Mouse (Mus musculus) forebrain, embryonic 11.5 days (tissue): ENCODE measurements around the gene Bcl2. TPM values are rescaled to one million over a fixed set of nuclear protein-coding genes. Genes with fewer than 3 reads are reported as not detected.
"Not testable (repeated sequence)": the region's sequence is repeated elsewhere in the genome, so short reads cannot be mapped to it uniquely, and the experiment has no call there.

Experiments used
- ATAC-seq: fragments of 200-750 bp; cut with Nextera tagmentation; replicated peaks from 2 replicates; pipeline ENCODE4 v1.8.0; 2017; ENCODE audit warnings: moderate TSS enrichment; ENCODE audit not compliant: low FRiP score
- DNase-seq: peaks from one replicate; pipeline ENCODE4 v3.0.0-alpha.2; 2017; ENCODE audit warnings: low spot score
- H3K27ac ChIP-seq: fragments of 300-500 bp; sonication (generic); 2 replicates; pipeline ENCODE4 v1.5.1; 2014; ENCODE audit warnings: low read depth, low read length
- H3K27me3 ChIP-seq: fragments of 300-500 bp; sonication (generic); 2 replicates; pipeline ENCODE4 v1.6.1; 2014; ENCODE audit warnings: mild to moderate bottlenecking, low read length, mixed read lengths; ENCODE audit not compliant: control insufficient read depth, insufficient read depth
- H3K36me3 ChIP-seq: fragments of 300-500 bp; sonication (generic); 2 replicates; pipeline ENCODE4 v1.6.1; 2014; ENCODE audit warnings: mild to moderate bottlenecking, low read length, moderate library complexity, mixed read lengths; ENCODE audit not compliant: control insufficient read depth, insufficient read depth
- H3K4me1 ChIP-seq: fragments of 300-500 bp; sonication (generic); replicated peaks from 2 replicates; pipeline ENCODE4 v1.6.1; 2014; ENCODE audit warnings: low read length, mixed read lengths; ENCODE audit not compliant: control insufficient read depth, insufficient read depth
- H3K4me2 ChIP-seq: fragments of 300-500 bp; sonication (generic); 2 replicates; pipeline ENCODE4 v1.6.1; 2014; ENCODE audit warnings: low read depth, mild to moderate bottlenecking, low read length, moderate library complexity, mixed read lengths; ENCODE audit not compliant: severe bottlenecking
- H3K4me3 ChIP-seq: fragments of 300-500 bp; sonication (generic); 2 replicates; pipeline ENCODE4 v1.5.1; 2014; ENCODE audit warnings: low read depth, low read length
- H3K9ac ChIP-seq: fragments of 300-500 bp; sonication (generic); 2 replicates; pipeline ENCODE4 v1.6.1; 2014; ENCODE audit warnings: low read length
- H3K9me3 ChIP-seq: fragments of 300-500 bp; sonication (generic); 2 replicates; pipeline ENCODE4 v1.6.1; 2016; ENCODE audit warnings: low read length, mixed read lengths; ENCODE audit not compliant: control insufficient read depth
- WGBS: fragments of 180-500 bp; shearing (Covaris S2); extraction: QIAGEN DNeasy Blood & Tissue Kit; methylation state at CpG from one replicate; pipeline ENCODE4 v1.1.7; 2014; 5-methylcytosine and 5-hydroxymethylcytosine counted together
- polyA plus RNA-seq: library from polyadenylated mRNA; unstranded; fragments of >200 nt; fragmentation: Nextera tagmentation; extraction: Ambion mirVana; gene quantifications from 2 replicates; pipeline ENCODE4 v1.2.1, GENCODE M21; 2014

The Bcl2 gene
- polyA plus RNA-seq, 1 experiment from 2014 or later = 6.9 TPM

DNA sequence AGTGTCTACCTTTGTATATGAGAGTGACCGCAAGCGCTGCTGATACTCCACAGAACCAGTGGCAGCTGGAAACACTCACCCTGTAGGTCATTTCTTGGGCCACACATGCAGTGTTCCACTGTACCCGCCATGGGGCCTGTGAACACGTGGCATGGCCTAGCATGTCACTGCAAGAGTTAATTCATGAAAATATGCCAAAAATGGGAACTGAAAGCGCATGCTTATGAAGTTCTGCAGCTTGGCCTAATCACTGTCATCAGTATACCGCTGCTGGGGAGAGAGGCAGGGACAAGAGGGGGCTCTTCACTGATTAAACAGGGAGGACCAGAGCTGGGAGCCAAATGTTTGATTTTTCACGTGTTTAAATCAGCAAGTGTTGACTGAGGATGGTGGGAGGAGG is 161.2 kb downstream of the Bcl2 start:
- WGBS = 85% methylated on average over 7 of the region's 7 CpGs
- no peaks in the 10 kb centered on the region for H3K36me3 ChIP-seq
- no peaks in the 10 kb centered on the region for H3K4me1 ChIP-seq
- no peaks in the 10 kb centered on the region for H3K9me3 ChIP-seq
- H3K27me3 ChIP-seq = no peaks in the 10 kb centered on the region
- no peak overlapping the region for H3K27ac ChIP-seq
- H3K4me2 ChIP-seq = no peak overlapping the region
- H3K4me3 ChIP-seq = no peak overlapping the region
- no peak overlapping the region for H3K9ac ChIP-seq
- no peak for ATAC-seq
- no peak for DNase-seq

DNA sequence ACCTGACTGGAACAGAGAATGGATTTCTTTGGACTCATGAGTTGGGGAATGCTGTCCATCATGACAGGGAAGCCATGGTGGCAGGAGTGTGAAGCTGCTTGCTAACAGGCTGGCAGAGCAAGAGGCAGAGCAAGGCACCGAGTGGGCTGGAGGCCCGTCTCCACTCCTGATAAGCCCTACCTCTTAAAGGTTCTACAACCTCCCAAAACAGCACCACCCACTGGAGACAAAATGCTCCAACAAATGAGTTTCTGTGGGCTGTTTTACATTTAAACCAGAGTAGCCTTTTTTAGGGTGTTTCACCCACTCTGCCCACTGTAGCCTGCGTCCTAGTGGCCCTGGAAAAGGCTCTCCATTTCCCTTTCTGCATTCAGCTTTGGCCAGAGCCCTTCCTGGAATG is 163.5 kb downstream of the Bcl2 start:
- Histone ChIP-seq H3K27me3 (no peaks in the 10 kb centered on the region), H3K9ac (no peak overlapping the region), H3K36me3 (no peaks in the 10 kb centered on the region), H3K4me1 (no peaks in the 10 kb centered on the region), H3K4me2 (no peak overlapping the region), H3K9me3 (no peaks in the 10 kb centered on the region), H3K27ac (no peak overlapping the region), H3K4me3 (no peak overlapping the region)
- ATAC-seq (no peak), DNase-seq (no peak)
- 87% methylated on average over 3 of the region's 3 CpGs for WGBS

DNA sequence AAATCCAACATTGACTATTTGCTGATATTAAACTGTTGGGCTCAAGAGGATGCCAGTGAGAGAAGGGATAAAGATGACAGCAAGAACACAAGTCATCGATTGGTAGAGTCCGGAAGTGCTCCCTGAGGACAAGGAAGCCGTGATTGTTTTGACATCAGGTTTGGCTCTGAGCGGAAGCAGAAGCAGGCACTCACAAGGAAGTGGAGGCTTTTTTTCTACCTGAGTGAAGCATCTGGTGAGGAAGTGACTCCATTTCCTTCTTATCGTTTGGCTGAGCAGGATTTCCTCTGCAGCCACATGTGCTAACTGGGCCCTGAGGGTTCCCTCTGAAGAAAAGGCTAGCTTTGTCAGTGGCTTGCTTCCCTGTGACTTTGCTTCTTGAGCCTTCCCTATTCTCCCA is 165.0 kb downstream of the Bcl2 start:
- 88% methylated on average over 5 of the region's 5 CpGs for WGBS

DNA sequence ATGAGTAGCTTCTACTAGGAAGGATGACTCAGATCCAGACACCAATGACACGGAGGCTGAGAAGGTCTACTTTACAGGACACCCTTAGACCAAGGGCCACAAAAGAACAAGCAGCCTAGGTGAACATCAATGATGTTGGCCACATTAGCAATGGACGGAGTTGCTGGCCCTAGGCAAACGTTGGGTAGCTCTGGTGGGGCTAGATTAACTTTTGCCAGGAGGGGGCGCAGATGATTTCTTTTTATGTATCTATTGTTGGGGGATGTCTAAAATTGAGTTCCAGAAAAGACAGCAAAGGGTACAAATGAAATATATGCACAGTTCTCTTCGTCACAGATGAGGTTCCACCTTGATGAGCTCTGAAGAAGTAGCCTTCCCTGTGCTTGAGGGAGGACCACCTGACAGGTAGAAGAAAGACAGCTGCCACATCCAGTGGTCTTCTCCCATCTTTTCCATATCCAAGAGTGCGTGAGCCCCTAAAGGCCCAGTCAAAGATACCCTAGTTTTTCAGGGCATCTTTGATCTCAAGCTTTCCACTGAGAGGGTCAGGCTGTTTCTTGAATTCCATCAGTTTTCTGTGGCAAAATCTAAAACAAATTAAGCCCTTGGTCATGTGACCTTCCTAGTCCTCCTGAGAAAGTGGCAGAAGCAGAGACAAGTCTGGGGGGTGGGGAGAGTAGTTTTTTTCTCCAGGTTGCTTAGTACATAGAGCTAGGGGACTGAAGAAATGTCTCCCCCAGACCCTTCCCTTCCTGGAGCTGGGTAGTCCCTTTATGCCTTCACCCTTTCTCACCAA is 169.1 kb downstream of the Bcl2 start:
- no peak for ATAC-seq
- Histone ChIP-seq H3K9ac (no peak overlapping the region), H3K4me3 (no peak overlapping the region), H3K4me1 (no peaks in the 10 kb centered on the region), H3K27me3 (no peaks in the 10 kb centered on the region), H3K27ac (no peak overlapping the region), H3K36me3 (no peaks in the 10 kb centered on the region), H3K4me2 (no peak overlapping the region), H3K9me3 (no peaks in the 10 kb centered on the region)
- 75% methylated on average over 6 of the region's 6 CpGs for WGBS
- no peak for DNase-seq

More for the DNA sequence above, 165.0 kb downstream of the Bcl2 start:
- no peaks in the 10 kb centered on the region for H3K36me3 ChIP-seq
- no peak overlapping the region for H3K4me2 ChIP-seq
- H3K27ac ChIP-seq = no peak overlapping the region
- no peaks in the 10 kb centered on the region for H3K9me3 ChIP-seq
- ATAC-seq (no peak), DNase-seq (no peak)
- H3K4me3 ChIP-seq = no peak overlapping the region
- no peaks in the 10 kb centered on the region for H3K4me1 ChIP-seq
- no peak overlapping the region for H3K9ac ChIP-seq
- H3K27me3 ChIP-seq = no peaks in the 10 kb centered on the region

DNA sequence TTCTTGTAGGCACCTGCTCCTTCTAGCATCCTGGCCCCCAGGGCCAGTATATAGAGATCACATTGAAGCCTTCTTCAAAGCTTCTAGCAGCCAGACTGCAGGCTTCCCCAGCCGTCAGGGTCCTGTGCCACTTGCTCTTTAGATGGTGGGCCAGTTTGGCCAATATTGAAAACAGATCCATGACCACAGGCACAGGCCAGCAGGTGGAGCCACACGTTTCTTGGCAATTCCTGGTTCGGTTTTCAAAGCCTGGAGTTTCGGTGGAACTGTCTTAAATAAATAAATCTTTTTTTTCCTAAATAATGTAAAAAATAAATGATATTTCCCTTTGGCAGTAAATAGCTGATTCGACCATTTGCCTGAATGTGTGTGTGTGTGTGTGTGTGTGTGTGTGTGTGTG is 171.3 kb downstream of the Bcl2 start:
- DNase-seq = no peak
- no peak overlapping the region for H3K4me2 ChIP-seq
- no peak overlapping the region for H3K27ac ChIP-seq
- no peaks in the 10 kb centered on the region for H3K27me3 ChIP-seq
- WGBS = 42% methylated on average over 5 of the region's 5 CpGs
- no peak overlapping the region for H3K9ac ChIP-seq
- no peak for ATAC-seq
- H3K4me3 ChIP-seq = no peak overlapping the region
- H3K36me3 ChIP-seq = no peaks in the 10 kb centered on the region
- H3K4me1 ChIP-seq = no peaks in the 10 kb centered on the region
- H3K9me3 ChIP-seq = no peaks in the 10 kb centered on the region

DNA sequence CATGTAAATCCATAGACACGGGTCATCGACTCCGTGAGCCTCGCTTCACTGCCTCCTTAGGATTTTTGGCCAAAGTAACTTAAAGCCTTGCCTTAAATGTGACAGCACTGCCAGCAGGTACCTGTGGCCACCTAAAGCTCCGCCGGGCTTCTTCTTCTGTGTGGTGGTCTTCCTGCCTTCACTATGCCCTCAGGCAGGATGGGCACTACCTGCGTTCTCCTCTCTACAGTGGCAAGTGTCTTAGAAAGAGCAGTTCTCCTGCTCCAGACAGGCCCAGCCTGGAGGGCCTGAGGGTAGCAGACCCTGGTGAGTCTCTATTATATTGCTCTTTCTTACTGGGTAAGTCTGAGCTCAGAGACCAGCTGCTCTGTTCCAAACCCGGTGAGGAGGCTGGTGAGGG is 172.2 kb downstream of the Bcl2 start:
- H3K27me3 ChIP-seq = no peaks in the 10 kb centered on the region
- no peaks in the 10 kb centered on the region for H3K4me1 ChIP-seq
- ATAC-seq = no peak
- DNase-seq = no peak
- H3K9me3 ChIP-seq = no peaks in the 10 kb centered on the region
- 79% methylated on average over 8 of the region's 8 CpGs for WGBS
- no peak overlapping the region for H3K4me2 ChIP-seq
- no peak overlapping the region for H3K4me3 ChIP-seq
- no peaks in the 10 kb centered on the region for H3K36me3 ChIP-seq
- no peak overlapping the region for H3K9ac ChIP-seq
- no peak overlapping the region for H3K27ac ChIP-seq

DNA sequence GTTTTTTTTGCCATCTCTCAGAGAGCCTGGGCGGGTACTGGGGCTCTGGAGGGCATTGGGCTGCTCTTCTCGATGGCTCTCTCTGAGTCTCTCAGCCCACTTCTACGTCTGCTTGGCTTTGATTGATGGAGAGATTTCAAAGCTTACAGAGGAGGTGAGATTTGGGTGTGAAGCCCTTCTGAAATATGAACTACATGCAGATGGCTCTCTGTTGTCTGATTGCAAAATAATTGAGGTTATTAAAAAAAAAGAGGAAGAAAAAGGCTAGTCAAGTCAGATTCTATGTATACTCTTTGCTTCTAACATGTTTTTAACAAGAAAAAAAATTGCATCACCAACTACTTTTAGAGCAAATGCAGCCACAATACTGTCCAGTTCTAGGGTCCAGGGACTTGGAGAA is 173.9 kb downstream of the Bcl2 start:
- Histone ChIP-seq H3K27me3 (no peaks in the 10 kb centered on the region), H3K36me3 (no peaks in the 10 kb centered on the region), H3K9me3 (no peaks in the 10 kb centered on the region), H3K4me1 (no peaks in the 10 kb centered on the region), H3K9ac (no peak overlapping the region), H3K27ac (no peak overlapping the region), H3K4me2 (no peak overlapping the region), H3K4me3 (no peak overlapping the region)
- WGBS = 79% methylated on average over 3 of the region's 3 CpGs
- DNase-seq = no peak
- no peak for ATAC-seq

DNA sequence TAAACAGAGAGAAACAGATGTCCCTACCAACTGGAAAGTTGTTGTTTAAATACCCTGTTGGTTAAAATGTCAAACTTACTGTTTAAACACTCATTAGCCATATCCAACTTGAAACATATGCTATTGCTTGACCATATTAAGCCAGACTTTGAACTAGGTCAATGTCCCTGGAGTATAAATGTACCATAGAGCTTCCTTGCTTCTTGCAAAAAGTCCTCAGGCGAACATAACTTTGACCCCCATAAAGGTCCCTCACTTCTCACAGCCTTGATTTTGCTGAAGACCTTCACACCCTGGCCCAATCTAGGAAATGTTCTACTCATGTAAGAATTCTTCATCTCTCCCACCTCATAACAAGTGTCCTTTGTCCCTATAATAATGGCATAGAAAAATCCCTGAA is 175.0 kb downstream of the Bcl2 start:
- H3K4me3 ChIP-seq = no peak overlapping the region
- no peaks in the 10 kb centered on the region for H3K9me3 ChIP-seq
- WGBS = 89% methylated on average over 1 of the region's 1 CpGs
- DNase-seq (no peak), ATAC-seq (no peak)
- no peak overlapping the region for H3K4me2 ChIP-seq
- no peak overlapping the region for H3K27ac ChIP-seq
- H3K4me1 ChIP-seq = no peaks in the 10 kb centered on the region
- H3K27me3 ChIP-seq = no peaks in the 10 kb centered on the region
- H3K9ac ChIP-seq = no peak overlapping the region
- H3K36me3 ChIP-seq = no peaks in the 10 kb centered on the region

DNA sequence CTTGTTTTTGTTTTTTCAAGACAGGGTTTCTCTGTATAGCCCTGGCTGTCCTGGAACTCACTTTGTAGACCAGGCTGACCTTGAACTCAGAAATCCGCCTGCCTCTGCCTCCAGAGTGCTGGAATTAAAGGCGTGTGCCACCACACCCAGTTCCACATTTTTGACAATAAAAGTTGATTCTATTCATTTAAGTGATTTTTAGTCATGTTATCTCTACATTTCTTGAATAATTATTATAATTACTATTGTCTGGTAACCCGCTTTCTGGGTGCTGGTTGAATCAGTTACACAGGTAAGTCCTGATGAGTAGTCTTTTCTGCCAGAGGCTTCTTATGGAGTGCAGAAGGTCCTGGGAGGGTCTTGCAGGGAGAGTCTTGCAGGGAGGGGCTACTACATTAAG is 179.2 kb downstream of the Bcl2 start:
- H3K27ac ChIP-seq, H3K9ac ChIP-seq, H3K36me3 ChIP-seq, H3K9me3 ChIP-seq, H3K4me2 ChIP-seq, ATAC-seq, DNase-seq, H3K4me3 ChIP-seq, H3K27me3 ChIP-seq, H3K4me1 ChIP-seq: not testable (repeated sequence)
- WGBS = 89% methylated on average over 3 of the region's 3 CpGs
